Mouse (Mus musculus) hindbrain, embryonic 12.5 days (tissue): Measurements from ENCODE around the gene Med6. TPM values are rescaled to one million over a fixed set of nuclear protein-coding genes. Genes with fewer than 3 reads are reported as not detected.
A peak's percentile ranks its signal among the peaks of the same experiment; 100 is the strongest.
"Not testable (repeated sequence)": the region's sequence is repeated elsewhere in the genome, so short reads cannot be mapped to it uniquely, and the experiment has no call there.

Experiments used
- ATAC-seq: fragments of 200-750 bp; cut with Nextera tagmentation; 2 replicates; pipeline ENCODE4 v1.8.0; 2017; ENCODE audit warnings: moderate TSS enrichment; ENCODE audit not compliant: low FRiP score
- H3K27ac ChIP-seq: fragments of 300-500 bp; sonication (generic); 2 replicates; pipeline ENCODE4 v1.5.1; 2016; ENCODE audit warnings: mild to moderate bottlenecking
- H3K27me3 ChIP-seq: fragments of 300-500 bp; sonication (generic); 2 replicates; pipeline ENCODE4 v1.6.1; 2016; ENCODE audit warnings: mild to moderate bottlenecking
- H3K36me3 ChIP-seq: fragments of 300-500 bp; sonication (generic); 2 replicates; pipeline ENCODE4 v1.6.1; 2016; ENCODE audit warnings: mild to moderate bottlenecking
- H3K4me1 ChIP-seq: fragments of 300-500 bp; sonication (generic); 2 replicates; pipeline ENCODE4 v1.6.1; 2016
- H3K4me2 ChIP-seq: fragments of 300-500 bp; sonication (generic); replicated peaks from 2 replicates; pipeline ENCODE4 v1.6.1; 2016; ENCODE audit warnings: mild to moderate bottlenecking
- H3K4me3 ChIP-seq: fragments of 300-500 bp; sonication (generic); 2 replicates; pipeline ENCODE4 v1.5.1; 2016; ENCODE audit warnings: mild to moderate bottlenecking
- H3K9ac ChIP-seq: fragments of 300-500 bp; sonication (generic); 2 replicates; pipeline ENCODE4 v1.6.1; 2016; ENCODE audit warnings: mild to moderate bottlenecking, moderate library complexity
- H3K9me3 ChIP-seq: fragments of 300-500 bp; sonication (generic); replicated peaks from 2 replicates; pipeline ENCODE4 v1.6.1; 2016; ENCODE audit warnings: mild to moderate bottlenecking
- WGBS: fragments of 180-500 bp; shearing (Covaris S2); methylation state at CpG from one replicate; pipeline ENCODE4 v1.1.7; 2016; 5-methylcytosine and 5-hydroxymethylcytosine counted together
- polyA plus RNA-seq: library from polyadenylated mRNA; unstranded; fragments of >200 nt; fragmentation: Nextera tagmentation; extraction: Ambion mirVana; gene quantifications from 2 replicates; pipeline ENCODE4 v1.2.1, GENCODE M21; 2016

Med6 gene
- polyA plus RNA-seq, 1 experiment from 2014 or later = 65.5 TPM

DNA sequence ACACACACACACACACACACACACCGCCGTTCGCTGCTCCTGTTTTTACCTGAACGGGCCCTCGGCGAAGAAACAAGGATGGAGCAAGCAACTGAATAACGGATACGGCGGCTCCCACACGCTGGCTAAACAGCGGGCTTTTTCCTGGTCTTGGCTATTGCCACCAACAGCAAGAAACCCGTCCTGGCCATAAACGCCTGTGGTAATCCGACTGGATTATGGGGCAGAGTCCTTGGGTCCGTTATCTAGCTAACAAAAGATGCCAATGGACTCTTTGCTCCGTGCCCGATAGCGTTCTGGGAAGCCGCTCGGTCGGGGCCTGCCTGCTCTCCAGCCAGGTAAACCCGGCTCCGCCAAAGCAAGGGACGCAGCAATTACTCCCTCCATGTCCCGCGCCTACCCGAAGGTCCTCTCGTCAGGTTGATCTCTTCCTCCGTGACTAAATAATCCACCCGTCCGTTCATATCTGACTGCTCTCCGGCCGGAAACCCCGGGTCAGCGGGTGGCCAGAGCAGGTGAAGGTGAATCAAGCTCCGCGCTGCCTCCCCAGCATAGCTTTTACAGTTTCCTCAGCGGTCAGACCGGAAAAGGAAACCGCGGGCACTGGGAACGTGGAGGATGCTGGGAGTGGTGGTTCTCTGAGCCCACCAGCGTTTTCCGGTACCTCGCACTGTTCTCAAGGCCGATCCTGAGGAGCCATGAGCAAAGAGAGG lies 62.3 kb downstream of the Med6 start, which contains the start of the genes Gm20498 and Synj2bp:
Gene Gm20498 (minus strand): TSS at position 590 of the 713 bp plus-strand sequence.
Gene Synj2bp (minus strand): TSS at position 596 of the 713 bp plus-strand sequence.
- ATAC-seq = peak; percentile 95
- H3K9me3 ChIP-seq = no peaks in the 10 kb centered on the region
- H3K36me3 ChIP-seq = no peaks in the 10 kb centered on the region
- peak within 1 kb of the TSS; percentile 83 for H3K4me3 ChIP-seq
- H3K9ac ChIP-seq = peak within 1 kb of the TSS; percentile 82
- peak within 1 kb of the TSS; percentile 81 for H3K4me2 ChIP-seq
- H3K27me3 ChIP-seq = no peaks in the 10 kb centered on the region
- H3K27ac ChIP-seq = peak within 1 kb of the TSS; percentile 68
- under 1% methylated on average over 46 of the region's 46 CpGs for WGBS
- H3K4me1 ChIP-seq = peaks cover 16% of the 10 kb centered on the region

DNA sequence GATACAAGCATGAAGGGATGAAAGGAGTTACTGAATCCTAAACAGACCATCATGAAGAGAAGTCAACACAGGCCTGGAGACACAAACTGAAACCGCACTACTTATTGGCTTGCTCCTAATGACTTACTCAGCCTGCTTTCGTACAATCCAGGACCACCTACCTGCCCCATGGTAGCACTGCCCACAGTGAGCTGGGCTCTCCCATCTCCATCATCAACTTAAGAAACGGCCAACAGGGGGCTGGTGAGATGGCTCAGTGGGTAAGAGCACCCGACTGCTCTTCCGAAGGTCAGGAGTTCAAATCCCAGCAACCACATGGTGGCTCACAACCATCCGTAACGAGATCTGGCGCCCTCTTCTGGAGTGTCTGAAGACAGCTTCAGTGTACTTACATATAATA lies 64.2 kb downstream of the Med6 start:
- peaks cover 16% of the 10 kb centered on the region for H3K4me1 ChIP-seq
- not testable (repeated sequence) for ATAC-seq, H3K27ac ChIP-seq, H3K36me3 ChIP-seq, H3K4me3 ChIP-seq, H3K4me2 ChIP-seq, H3K9me3 ChIP-seq, H3K9ac ChIP-seq, H3K27me3 ChIP-seq
- WGBS = 67% methylated on average over 7 of the region's 8 CpGs

Other genes with a start within 250 kb of the Med6 start
- 0.26 and 0.35 TPM in 2 replicates for gene Gm4787, start 215.5 kb downstream of the Med6 start, polyA plus RNA-seq
- 0.48 and 0.97 TPM in 2 replicates for gene Adam4, start 173.1 kb downstream of the Med6 start, polyA plus RNA-seq
- 127 and 138 TPM in 2 replicates for gene Cox16, start 109.9 kb downstream of the Med6 start, polyA plus RNA-seq
- gene Gm20498, start 62.1 kb downstream of the Med6 start, polyA plus RNA-seq = 26.9 and 27.5 TPM in 2 replicates
- gene Synj2bp, start 62.1 kb downstream of the Med6 start, polyA plus RNA-seq = 34.0 and 39.4 TPM in 2 replicates
- gene Adam21, start 26.5 kb downstream of the Med6 start, polyA plus RNA-seq = 0.67 and 0.70 TPM in 2 replicates
- 5.5 and 6.3 TPM in 2 replicates for gene Ttc9, start 36.2 kb upstream of the Med6 start, polyA plus RNA-seq
- gene Map3k9, start 186.2 kb upstream of the Med6 start, polyA plus RNA-seq = 8.3 and 9.1 TPM in 2 replicates